Mouse (Mus musculus) liver (tissue): ENCODE measurements around the gene Hs6st3.
"Not testable (repeated sequence)": the region's sequence is repeated elsewhere in the genome, so short reads cannot be mapped to it uniquely, and the experiment has no call there.

Experiments
- DNase-seq: peaks from one replicate; pipeline ENCODE4 v3.0.0-alpha.2; 2020; ENCODE audit warnings: mixed read lengths

The Hs6st3 gene

GRCm38 (mm10) chr14:119452797-119453196 is 314.7 kb downstream of the Hs6st3 start:
- no peak for DNase-seq

GRCm38 (mm10) chr14:119464308-119464707 is 326.2 kb downstream of the Hs6st3 start:
- no peak for DNase-seq

GRCm38 (mm10) chr14:119464883-119465282 is 326.7 kb downstream of the Hs6st3 start:
- no peak for DNase-seq

GRCm38 (mm10) chr14:119466899-119467588 is 328.9 kb downstream of the Hs6st3 start:
- no peak for DNase-seq

GRCm38 (mm10) chr14:119476582-119476981 is 338.4 kb downstream of the Hs6st3 start:
- no peak for DNase-seq

GRCm38 (mm10) chr14:119477836-119478235 is 339.7 kb downstream of the Hs6st3 start:
- DNase-seq: no peak

GRCm38 (mm10) chr14:119488978-119489703 is 351.0 kb downstream of the Hs6st3 start:
- no peak for DNase-seq

GRCm38 (mm10) chr14:119520632-119521031 is 382.5 kb downstream of the Hs6st3 start:
- DNase-seq: no peak

- no peak for DNase-seq
These were observed 382.9 kb downstream of the Hs6st3 start for GRCm38 (mm10) chr14:119521056-119521455.

GRCm38 (mm10) chr14:119532889-119533546 is 394.9 kb downstream of the Hs6st3 start:
- DNase-seq: no peak

GRCm38 (mm10) chr14:119540505-119540904 is 402.4 kb downstream of the Hs6st3 start:
- no peak for DNase-seq

GRCm38 (mm10) chr14:119544596-119544995 is 406.5 kb downstream of the Hs6st3 start:
- DNase-seq: no peak

GRCm38 (mm10) chr14:119558356-119558755 is 420.2 kb downstream of the Hs6st3 start:
- DNase-seq: no peak

GRCm38 (mm10) chr14:119582039-119582508 is 443.9 kb downstream of the Hs6st3 start:
- DNase-seq: no peak

- DNase-seq: no peak
These were observed 446.9 kb downstream of the Hs6st3 start for GRCm38 (mm10) chr14:119585069-119585468.

GRCm38 (mm10) chr14:119587365-119587764 is 449.2 kb downstream of the Hs6st3 start:
- DNase-seq: not testable (repeated sequence)

GRCm38 (mm10) chr14:119604327-119604726 is 466.2 kb downstream of the Hs6st3 start:
- DNase-seq: peak; percentile 9

- DNase-seq: no peak
These were observed 474.7 kb downstream of the Hs6st3 start for GRCm38 (mm10) chr14:119612793-119613192.

- DNase-seq: no peak
These were observed 491.0 kb downstream of the Hs6st3 start for GRCm38 (mm10) chr14:119629127-119629526.

GRCm38 (mm10) chr14:119633090-119633489 is 494.9 kb downstream of the Hs6st3 start:
- no peak for DNase-seq

GRCm38 (mm10) chr14:119633626-119634025 is 495.5 kb downstream of the Hs6st3 start:
- DNase-seq: no peak

GRCm38 (mm10) chr14:119642874-119643273 is 504.7 kb downstream of the Hs6st3 start:
- DNase-seq: no peak

- DNase-seq: no peak
These were observed 505.7 kb downstream of the Hs6st3 start for GRCm38 (mm10) chr14:119643840-119644239.

GRCm38 (mm10) chr14:119656936-119657335 is 518.8 kb downstream of the Hs6st3 start:
- DNase-seq: no peak
